In the genomic region with DNA sequence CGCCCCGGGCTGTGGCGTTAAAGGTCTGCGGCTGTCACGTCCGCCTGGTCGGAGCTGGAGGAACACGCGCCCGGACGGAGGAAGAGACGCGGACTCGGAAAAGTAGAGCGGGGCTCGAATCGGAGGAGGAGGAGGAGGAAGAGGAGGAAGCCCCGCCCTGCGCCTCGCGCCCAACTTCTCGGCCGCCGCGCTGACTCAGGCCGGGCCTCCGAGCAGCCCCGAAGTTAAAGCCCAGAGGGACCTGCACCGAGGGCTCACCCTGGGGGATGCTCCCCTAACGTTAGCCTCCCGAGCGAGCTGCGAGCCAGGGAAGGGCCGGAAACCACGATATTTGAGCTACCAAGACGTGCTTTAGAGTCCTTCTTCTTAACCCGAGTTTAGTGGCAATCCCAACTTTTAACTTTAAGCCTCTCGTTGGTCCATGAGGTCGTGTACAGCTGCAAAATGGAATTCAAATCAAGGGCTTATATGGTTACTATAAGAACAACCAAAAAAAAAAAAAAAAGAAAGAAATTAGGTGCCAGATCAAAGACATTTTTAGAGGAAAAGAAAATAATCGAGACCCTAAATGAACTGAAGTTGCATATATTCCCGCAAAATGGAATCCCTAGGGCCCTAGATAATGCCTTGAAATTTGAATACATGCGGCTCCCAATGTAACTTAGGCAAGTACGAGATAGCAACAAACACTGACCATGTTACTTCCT, we compare ENCODE assay signal across 8 mouse cellular contexts. TPM values are rescaled to one million over a fixed set of nuclear protein-coding genes. Genes with fewer than 3 reads are reported as not detected.
A peak's percentile ranks its signal among the peaks of the same experiment; 100 is the strongest.
DNase-seq lines count a peak whose midpoint lies in the region; ATAC-seq and TF ChIP-seq lines count a peak whose summit lies in the region.

A gene (minus strand): TSS at position 121 of the 707 bp plus-strand sequence.

- ATAC-seq in hindbrain, embryonic 11.5 days (ENCODE audit: low FRiP score), result peak; percentile 76; the same call in 1 of the 2 replicates
- ATAC-seq in lung, postnatal 0 days, result peak; percentile 64

- TF ChIP-seq RAD21 in MEL (IDR thresholded peaks at IDR 0.05; ENCODE audit: low read depth, low read length), result no peak

- H3K4me2 ChIP-seq in hindbrain, embryonic 11.5 days (replicated peaks; ENCODE audit: low read depth, low read length), result peak within 1 kb of the TSS; percentile 67
- peak within 1 kb of the TSS; percentile 82 for H3K4me2 ChIP-seq in lung, postnatal 0 days (replicated peaks; ENCODE audit: low read depth, low read length)

- H3K36me3 ChIP-seq in MEL (ENCODE audit: control insufficient read depth in 1 of 2, insufficient read depth in 2 of 2, low read length in 2 of 2), result peaks cover 0 to 42% of the 10 kb centered on the region in 2 experiments; a peak in 2 of 4 replicates
- H3K36me3 ChIP-seq in hindbrain, embryonic 11.5 days (ENCODE audit: control insufficient read depth, insufficient read depth, low read length), result no peaks in the 10 kb centered on the region
- H3K36me3 ChIP-seq in lung, postnatal 0 days (ENCODE audit: insufficient read depth, low read length), result no peaks in the 10 kb centered on the region

- H3K4me1 ChIP-seq in MEL (ENCODE audit: control insufficient read depth in 1 of 2, insufficient read depth in 2 of 2, low read length in 2 of 2), result peaks cover 17 to 29% of the 10 kb centered on the region in 2 experiments
- H3K4me1 ChIP-seq in hindbrain, embryonic 11.5 days (replicated peaks; ENCODE audit: control insufficient read depth, insufficient read depth, low read length), result no peaks in the 10 kb centered on the region; the same call in 1 of the 2 replicates
- H3K4me1 ChIP-seq in lung, postnatal 0 days (ENCODE audit: insufficient read depth, low read depth, low read length), result peaks cover 4% of the 10 kb centered on the region; the same call in 1 of the 2 replicates

- H3K27me3 ChIP-seq in MEL (ENCODE audit: control insufficient read depth in 1 of 2, insufficient read depth in 2 of 2, low read length in 2 of 2), result no peaks in the 10 kb centered on the region
- no peaks in the 10 kb centered on the region for H3K27me3 ChIP-seq in hindbrain, embryonic 11.5 days (ENCODE audit: control insufficient read depth, insufficient read depth, low read length)
- H3K27me3 ChIP-seq in lung, postnatal 0 days (replicated peaks; ENCODE audit: insufficient read depth, low read length), result no peaks in the 10 kb centered on the region

- H3K9me3 ChIP-seq in MEL (replicated peaks; ENCODE audit: insufficient read depth, low read length), result no peaks in the 10 kb centered on the region
- no peaks in the 10 kb centered on the region for H3K9me3 ChIP-seq in hindbrain, embryonic 11.5 days (ENCODE audit: control insufficient read depth, low read length)
- H3K9me3 ChIP-seq in lung, postnatal 0 days (ENCODE audit: low read length), result no peaks in the 10 kb centered on the region

- H3K4me3 ChIP-seq in MEL (ENCODE audit: control insufficient read depth in 1 of 2, insufficient read depth in 1 of 2, low read depth in 2 of 2, low read length in 2 of 2), result peak within 1 kb of the TSS; percentile 97 to 98
- peak within 1 kb of the TSS; percentile 92 for H3K4me3 ChIP-seq in hindbrain, embryonic 11.5 days (ENCODE audit: low read depth, low read length)
- H3K4me3 ChIP-seq in lung, postnatal 0 days (ENCODE audit: low read depth, low read length), result peak within 1 kb of the TSS; percentile 92

- H3K27ac ChIP-seq in MEL (ENCODE audit: control insufficient read depth, low read depth, low read length), result peak within 1 kb of the TSS; percentile 93
- peak within 1 kb of the TSS; percentile 97 for H3K27ac ChIP-seq in hindbrain, embryonic 11.5 days (ENCODE audit: low read depth, low read length)
- H3K27ac ChIP-seq in lung, postnatal 0 days (ENCODE audit: low read length), result peak within 1 kb of the TSS; percentile 97

- TF ChIP-seq EP300 in MEL (IDR thresholded peaks at IDR 0.05; ENCODE audit: low read depth in 1 of 2, low read length in 2 of 2), result peak in 1 of 2 experiments; percentile 56; a peak in 3 of 4 replicates
- TF ChIP-seq EP300 in lung, postnatal 0 days (IDR thresholded peaks at IDR 0.05), result no peak

- H3K79me2 ChIP-seq in MEL (ENCODE audit: control insufficient read depth, insufficient read depth, low read length, poor library complexity), result peaks cover 46% of the 10 kb centered on the region

- peak; percentile 90 for DNase-seq in MEL (ENCODE audit: low read depth, low spot score)
- DNase-seq in cerebellum, postnatal 10 days, result peak; percentile 79 to 83
- peak; percentile 50 to 75 for DNase-seq in frontal cortex, postnatal 10 days (ENCODE audit: low spot score in 2 of 2)
- DNase-seq in hindbrain, embryonic 11.5 days (ENCODE audit: low spot score), result peak; percentile 12
- peak in 1 of 2 experiments; percentile 80 for DNase-seq in layer of hippocampus, postnatal 10 days (ENCODE audit: low spot score in 2 of 2)
- peak; percentile 83 for DNase-seq in lung, postnatal 0 days (ENCODE audit: low spot score)
- DNase-seq in retina, embryonic 14.5 days (ENCODE audit: low spot score), result peak; percentile 75
- DNase-seq in thymus, postnatal 25 days, result peak; percentile 83

- peak in 1 of 2 experiments; percentile 87; a peak in 2 of 4 replicates for TF ChIP-seq POLR2A in MEL (IDR thresholded peaks at IDR 0.05; ENCODE audit: control insufficient read depth in 1 of 2, insufficient read depth in 1 of 2, low read depth in 1 of 2, low read length in 2 of 2, poor library complexity in 1 of 2)

- 3% methylated on average over 43 of the region's 43 CpGs for WGBS in hindbrain, embryonic 11.5 days
- WGBS in lung, postnatal 0 days, result 4% methylated on average over 43 of the region's 43 CpGs

- no peak for TF ChIP-seq CTCF in MEL (IDR thresholded peaks at IDR 0.05 in 2 of 3, conservative IDR thresholded peaks at IDR 0.05 in 1 of 3; ENCODE audit: control insufficient read depth in 1 of 3, insufficient read depth in 1 of 3, low read depth in 2 of 3, low read length in 3 of 3, poor library complexity in 1 of 3, severe bottlenecking in 1 of 3)
- TF ChIP-seq CTCF in lung, postnatal 0 days (IDR thresholded peaks at IDR 0.05), result no peak

- H3K9ac ChIP-seq in MEL (ENCODE audit: control insufficient read depth, low read depth, low read length, poor library complexity, severe bottlenecking), result peak within 1 kb of the TSS; percentile 89
- H3K9ac ChIP-seq in hindbrain, embryonic 11.5 days (ENCODE audit: low read depth, low read length), result peak within 1 kb of the TSS; percentile 95
- peak within 1 kb of the TSS; percentile 95 for H3K9ac ChIP-seq in lung, postnatal 0 days (replicated peaks; ENCODE audit: low read depth)

TF ChIP-seq in MEL, 35 proteins besides CTCF, POLR2A, EP300 and RAD21 (continues in another document):
- TF ChIP-seq MAZ (IDR thresholded peaks at IDR 0.05; ENCODE audit: low read depth, low read length) (peak; percentile 29; the same call in 1 of the 2 replicates), MAX (IDR thresholded peaks at IDR 0.05; ENCODE audit: low read length) (no peak; the same call in none of the 2 replicates), UBTF (IDR thresholded peaks at IDR 0.05; ENCODE audit: borderline replicate concordance, insufficient read depth, low read depth, low read length) (0 out of 2 replicates have a peak, but pooled peaks have one; percentile 84), HCFC1 (IDR thresholded peaks at IDR 0.05; ENCODE audit: low read depth, low read length) (no peak; the same call in 1 of the 2 replicates), ZC3H11A (IDR thresholded peaks at IDR 0.05; ENCODE audit: low read depth, low read length) (no peak), ZKSCAN1 (IDR thresholded peaks at IDR 0.05; ENCODE audit: low read depth, low read length) (no peak), SMC3 (IDR thresholded peaks at IDR 0.05; ENCODE audit: low read depth, low read length) (no peak), MXI1 (IDR thresholded peaks at IDR 0.05; ENCODE audit: low read depth, low read length) (no peak; the same call in 1 of the 2 replicates), TAL1 (IDR thresholded peaks at IDR 0.05; ENCODE audit: low read length) (no peak), CHD1 (IDR thresholded peaks at IDR 0.05; ENCODE audit: low read depth, low read length) (0 out of 2 replicates have a peak, but pooled peaks have one; percentile 89), POLR2AphosphoS2 (IDR thresholded peaks at IDR 0.05; ENCODE audit: low read length) (peak; percentile 77), E2F4 (IDR thresholded peaks at IDR 0.05; ENCODE audit: borderline replicate concordance, low read depth, low read length) (peak; percentile 48; the same call in 1 of the 2 replicates), KAT2A (conservative IDR thresholded peaks at IDR 0.05; ENCODE audit: low read depth, low read length) (no peak), GATA1 (IDR thresholded peaks at IDR 0.05; ENCODE audit: low read depth, low read length) (no peak; the same call in 1 of the 2 replicates), ZMIZ1 (IDR thresholded peaks at IDR 0.05; ENCODE audit: low read depth, low read length) (peak; percentile 56; the same call in 1 of the 2 replicates), SIN3A (IDR thresholded peaks at IDR 0.05; ENCODE audit: low read length) (no peak; the same call in 1 of the 2 replicates), MEF2A (IDR thresholded peaks at IDR 0.05; ENCODE audit: extremely low read depth, insufficient replicate concordance, low read depth, low read length, poor library complexity, severe bottlenecking) (no peak), POLR2AphosphoS5 (IDR thresholded peaks at IDR 0.05; ENCODE audit: borderline replicate concordance, low read depth, low read length) (no peak), MYB (IDR thresholded peaks at IDR 0.05; ENCODE audit: low read depth, low read length) (no peak), MYC (IDR thresholded peaks at IDR 0.05; ENCODE audit: low read depth, low read length) (peak; percentile 79; the same call in 1 of the 2 replicates), ELF1 (IDR thresholded peaks at IDR 0.05; ENCODE audit: low read depth, low read length) (peak; percentile 53; the same call in 1 of the 2 replicates), ZNF384 (IDR thresholded peaks at IDR 0.05; ENCODE audit: low read depth, low read length) (0 out of 2 replicates have a peak, but pooled peaks have one; percentile 25), JUND (IDR thresholded peaks at IDR 0.05; ENCODE audit: low read depth, low read length) (no peak), RCOR1 (IDR thresholded peaks at IDR 0.05; ENCODE audit: low read depth, low read length) (0 out of 2 replicates have a peak, but pooled peaks have one; percentile 11)

RNA-seq across cellular contexts. Expression of the gene that starts here (rescaled TPM):
- 37.8 and 52.1 TPM in 2 replicates for total RNA-seq in MEL (2012; rRNA removed)
- 100 to 1,000 TPM in 1 of 2 experiments, 10 to 100 TPM in 1; 57.6 to 161 TPM for polyA plus RNA-seq in MEL (2012; ENCODE audit: insufficient read depth in 1 of 2, insufficient read length in 2 of 2, low read depth in 1 of 2, low replicate concordance in 2 of 2, missing spikeins in 1 of 2)
- 41.9 and 43.4 TPM in 2 replicates for polyA plus RNA-seq in hindbrain, embryonic 11.5 days (2014; fragmentation: Nextera tagmentation; extraction: Ambion mirVana)
- 100 to 1,000 TPM; 136 to 153 TPM for total RNA-seq in layer of hippocampus, postnatal 10 days (2021)
- polyA plus RNA-seq in lung, postnatal 0 days (2015; fragmentation: Nextera tagmentation; extraction: Ambion mirVana), result 15.8 and 17.4 TPM in 2 replicates
